Mouse (Mus musculus) CH12.LX (cell line): ENCODE results near the gene Eefsec.

Source experiments
- CHD1 ChIP-seq: IDR thresholded peaks from 2 replicates; pipeline ENCODE4 v1.6.1; 2012; ENCODE audit warnings: low read depth, low read length, improper control_type of control experiment, inconsistent platforms
- CTCF ChIP-seq, 2 experiments: IDR thresholded peaks in 1 of 2; conservative IDR thresholded peaks in 1 of 2; 2 replicates each; pipeline ENCODE4 v1.5.1; 2011 to 2012; ENCODE audit warnings: low read depth in 2 of 2, low read length in 2 of 2, improper control_type of control experiment in 1 of 2, inconsistent platforms in 1 of 2, mild to moderate bottlenecking in 1 of 2, moderate library complexity in 1 of 2

GRCm38 (mm10) chr6:88485378-88485777 lies 39.0 kb upstream of the Eefsec start:
- TF ChIP-seq CHD1: no peak
- TF ChIP-seq CTCF (conservative IDR thresholded peaks at IDR 0.05 in 1 of 2, IDR thresholded peaks at IDR 0.05 in 1 of 2; ENCODE audit: low read depth in 2 of 2, low read length in 2 of 2): no peak
